Mouse (Mus musculus) kidney, adult 10 weeks (tissue): ENCODE measurements around the gene Cp. TPM values are rescaled to one million over a fixed set of nuclear protein-coding genes. Genes with fewer than 3 reads are reported as not detected.

Experiments used
- polyA plus RNA-seq: library from polyadenylated mRNA; stranded (reverse); fragments of 350-450 nt; fragmentation: Illumina TruSeq; extraction: RNeasy Lipid Tissue Mini Kit (QIAGEN cat#74804); gene quantifications from one replicate; pipeline ENCODE4 v1.2.3, GENCODE M21; 2014; ENCODE audit warnings: low read depth, low replicate concordance

The Cp gene
- 280 TPM for polyA plus RNA-seq

DNA sequence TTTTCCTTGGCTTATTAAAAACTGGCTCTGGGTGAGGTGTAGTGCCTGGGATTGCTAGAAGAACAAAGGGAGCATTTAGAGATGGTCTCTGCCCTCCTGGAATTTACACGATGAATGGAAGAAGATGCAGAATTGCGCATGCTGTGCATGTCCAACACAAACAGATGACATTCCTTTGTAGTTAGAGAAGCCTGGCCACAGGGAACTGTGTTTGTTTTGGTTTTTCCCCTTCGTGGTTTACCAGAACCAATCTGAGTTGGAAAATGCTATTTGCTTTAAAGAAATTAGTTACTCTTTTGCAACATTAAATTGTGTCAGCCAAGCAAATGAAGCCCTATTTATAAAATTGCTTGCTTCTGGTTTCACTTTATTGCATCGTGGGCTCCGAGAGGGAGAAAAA, at the start of gene Cp:
TSS of gene Cp (plus strand) at position 170 of the 400 bp plus-strand sequence.

DNA sequence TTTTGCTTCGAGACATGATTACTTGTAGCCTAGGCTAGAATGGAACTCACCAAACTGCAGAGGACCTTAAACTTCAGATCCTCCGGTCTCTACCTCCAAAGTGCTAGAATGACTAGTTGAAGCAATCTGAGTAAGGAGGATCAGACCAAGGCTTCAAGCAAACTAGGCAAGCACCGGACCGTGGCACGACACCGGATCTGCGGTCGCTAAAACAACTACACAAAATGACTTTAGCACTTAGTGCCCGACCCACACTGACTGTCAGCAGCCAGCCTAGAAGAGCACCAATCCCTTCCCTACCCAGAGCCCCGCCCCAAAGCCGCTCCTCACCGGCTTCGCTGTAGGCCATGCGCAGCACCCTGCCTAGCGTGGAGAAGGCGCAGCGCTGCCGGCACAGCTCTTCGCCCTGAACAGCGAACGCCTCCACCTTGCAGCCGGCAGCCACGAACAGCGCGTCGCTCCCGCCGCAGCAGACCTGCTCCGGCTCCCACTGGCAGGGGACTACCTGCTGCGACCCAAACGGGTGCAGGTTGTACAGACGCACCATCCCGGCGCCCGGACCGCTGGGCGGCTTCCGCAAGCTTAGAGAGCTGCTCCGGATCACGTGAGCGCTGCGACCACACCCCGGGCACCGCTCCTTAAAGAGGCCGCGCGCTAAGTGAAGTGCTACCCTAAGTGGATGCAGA, 78.0 kb downstream of the Cp start, which contains the start of gene Hps3:
TSS of gene Hps3 (minus strand) at position 597 of the 686 bp plus-strand sequence.

DNA sequence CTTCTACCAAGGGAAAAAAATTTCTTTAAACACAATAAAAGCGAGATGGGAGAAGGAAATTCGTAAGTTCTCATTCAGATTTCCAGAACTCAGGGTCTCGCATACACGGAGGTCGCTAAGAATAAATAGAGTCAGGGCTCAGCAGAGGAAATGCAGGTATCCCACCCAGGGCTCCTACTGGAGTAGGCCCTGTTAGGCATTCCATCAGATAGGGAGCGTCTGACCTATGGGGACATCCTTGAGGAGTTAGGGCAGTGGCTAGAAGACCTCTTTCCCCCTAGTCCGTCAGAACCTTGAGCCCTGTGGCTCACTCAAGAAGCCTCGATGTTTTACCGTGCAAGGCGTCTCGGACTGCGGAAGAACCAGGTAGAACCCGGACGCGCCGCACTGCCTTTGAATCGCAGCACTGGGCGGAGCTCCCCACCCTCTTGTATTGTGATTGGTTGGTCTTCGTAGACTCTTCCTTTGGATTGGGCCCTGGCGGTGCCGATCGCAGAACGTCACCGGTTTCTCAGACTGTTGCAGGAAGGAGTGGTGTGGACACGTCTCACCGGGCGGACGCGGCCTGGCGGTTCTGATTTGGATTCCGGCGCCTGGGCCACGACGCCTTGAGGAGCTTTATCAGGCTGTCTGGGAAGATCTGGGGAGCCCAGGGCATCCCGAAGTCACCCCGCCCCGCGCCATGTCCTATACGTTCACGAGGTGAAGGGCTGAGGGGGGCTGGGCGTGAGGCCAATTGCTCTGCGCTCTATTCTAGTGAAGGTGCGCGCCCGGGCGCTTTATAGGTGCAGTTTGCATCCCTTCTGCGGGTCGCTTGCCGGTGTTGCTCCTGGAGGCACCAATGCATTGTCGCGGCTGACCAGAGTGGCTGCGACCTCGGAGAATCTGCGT, 100.7 kb downstream of the Cp start, which contains the start of gene Hltf:
TSS of gene Hltf (plus strand) at position 506 of the 891 bp plus-strand sequence.

Other genes with a start within 250 kb of the Cp start
- gene Hps3, start 78.3 kb downstream of the Cp start, polyA plus RNA-seq, result 52.9 TPM
- 55.3 TPM for gene Hltf, start 100.8 kb downstream of the Cp start, polyA plus RNA-seq
- gene Gyg, start 198.3 kb downstream of the Cp start, polyA plus RNA-seq, result 80.1 TPM